Mouse (Mus musculus) liver, embryonic 14.5 days (tissue): Measurements from ENCODE around the gene D430041D05Rik. TPM values are rescaled to one million over a fixed set of nuclear protein-coding genes. Genes with fewer than 3 reads are reported as not detected.

ENCODE experiments used
- ATAC-seq: fragments of 200-750 bp; cut with Nextera tagmentation; 2 replicates; pipeline ENCODE4 v1.8.0; 2017; ENCODE audit warnings: moderate number of reproducible peaks, mild to moderate bottlenecking, moderate library complexity; ENCODE audit not compliant: insufficient read depth
- DNase-seq, 3 experiments: peaks; one replicate each; pipeline ENCODE4 v3.0.0-alpha.2; 2012 to 2013; ENCODE audit warnings: low read depth in 3 of 3, low spot score in 3 of 3
- H3K27ac ChIP-seq: fragments of 300-500 bp; sonication (generic); 2 replicates; pipeline ENCODE4 v1.5.1; 2014; ENCODE audit warnings: moderate library complexity, mild to moderate bottlenecking, control low read depth, inconsistent platforms
- H3K27me3 ChIP-seq: fragments of 300-500 bp; sonication (generic); 2 replicates; pipeline ENCODE4 v1.6.1; 2014; ENCODE audit warnings: mild to moderate bottlenecking, low read length, moderate library complexity; ENCODE audit not compliant: control insufficient read depth, insufficient read depth
- H3K36me3 ChIP-seq: fragments of 300-500 bp; sonication (generic); replicated peaks from 2 replicates; pipeline ENCODE4 v1.6.1; 2014; ENCODE audit warnings: low read depth; ENCODE audit not compliant: control insufficient read depth, insufficient read depth
- H3K4me1 ChIP-seq, 2 experiments: fragments of 200-500 bp in 1 of 2; fragments of 300-500 bp in 1 of 2; sonication (generic) in 1 of 2; replicated peaks; 2 replicates each; pipeline ENCODE4 v1.6.1; 2012 to 2014; ENCODE audit warnings: antibody characterized with exemption in 1 of 2, inconsistent platforms in 1 of 2, low read length in 1 of 2; ENCODE audit not compliant: control insufficient read depth in 2 of 2, insufficient read depth in 2 of 2
- H3K4me2 ChIP-seq: fragments of 300-500 bp; sonication (generic); 2 replicates; pipeline ENCODE4 v1.6.1; 2014; ENCODE audit warnings: low read depth, mild to moderate bottlenecking, control low read depth, moderate library complexity
- H3K4me3 ChIP-seq, 2 experiments: fragments of 200-500 bp in 1 of 2; fragments of 300-500 bp in 1 of 2; sonication (generic) in 1 of 2; 2 replicates each; pipeline ENCODE4 v1.5.1; 2012 to 2014; ENCODE audit warnings: low read depth in 2 of 2, low read length in 2 of 2, mild to moderate bottlenecking in 2 of 2, control low read depth in 1 of 2, inconsistent platforms in 1 of 2, moderate library complexity in 1 of 2; ENCODE audit not compliant: insufficient read depth in 1 of 2
- H3K9ac ChIP-seq: fragments of 300-500 bp; sonication (generic); replicated peaks from 2 replicates; pipeline ENCODE4 v1.6.1; 2014; ENCODE audit warnings: mild to moderate bottlenecking, control low read depth, moderate library complexity
- H3K9me3 ChIP-seq: fragments of 300-500 bp; sonication (generic); 2 replicates; pipeline ENCODE4 v1.6.1; 2016; ENCODE audit warnings: low read length, mixed read lengths; ENCODE audit not compliant: control insufficient read depth
- CTCF ChIP-seq: IDR thresholded peaks from 2 replicates; pipeline ENCODE4 v1.5.1; 2016; ENCODE audit warnings: antibody characterized with exemption, low read depth, control low read depth
- EP300 ChIP-seq: IDR thresholded peaks from 2 replicates; pipeline ENCODE4 v1.6.1; 2016; ENCODE audit warnings: antibody characterized with exemption, low read depth
- WGBS: fragments of 180-500 bp; shearing (Covaris S2); extraction: QIAGEN DNeasy Blood & Tissue Kit; methylation state at CpG from one replicate; pipeline ENCODE4 v1.1.7; 2014; ENCODE audit not compliant: insufficient replicate concordance; 5-methylcytosine and 5-hydroxymethylcytosine counted together
- polyA plus RNA-seq, 2 experiments: library from polyadenylated mRNA; depleted of rRNA in 1 of 2; stranded (reverse) in 1 of 2; unstranded in 1 of 2; fragments of >200 nt; fragmentation: Nextera tagmentation in 1 of 2; extraction: Ambion mirVana in 1 of 2; gene quantifications; 2 replicates each; pipeline versions ENCODE4 v1.2.1 to v1.2.3; 2012 to 2014

The D430041D05Rik gene
- polyA plus RNA-seq, 2 experiments = under 0.01 TPM; not detected in 1

GRCm38 (mm10) chr2:104242055-104242454 lies 168.8 kb downstream of the D430041D05Rik start:
- H3K9me3 ChIP-seq = no peaks in the 10 kb centered on the region
- TF ChIP-seq CTCF = no peak
- H3K27me3 ChIP-seq = no peaks in the 10 kb centered on the region
- H3K4me1 ChIP-seq = no peaks in the 10 kb centered on the region
- H3K9ac ChIP-seq = no peak overlapping the region
- H3K4me3 ChIP-seq = no peak overlapping the region
- H3K27ac ChIP-seq = no peak overlapping the region
- ATAC-seq (no peak), DNase-seq (no peak)
- H3K4me2 ChIP-seq = no peak overlapping the region
- H3K36me3 ChIP-seq = no peaks in the 10 kb centered on the region
- 71% methylated on average over 5 of the region's 5 CpGs for WGBS

GRCm38 (mm10) chr2:104237141-104237540 lies 173.7 kb downstream of the D430041D05Rik start:
- Histone ChIP-seq H3K4me2 (no peak overlapping the region), H3K36me3 (no peaks in the 10 kb centered on the region), H3K9ac (no peak overlapping the region), H3K27me3 (no peaks in the 10 kb centered on the region), H3K4me1 (no peaks in the 10 kb centered on the region), H3K4me3 (no peak overlapping the region), H3K9me3 (no peaks in the 10 kb centered on the region), H3K27ac (no peak overlapping the region)
- DNase-seq (no peak), ATAC-seq (no peak)
- 32% methylated on average over 4 of the region's 4 CpGs for WGBS
- TF ChIP-seq CTCF (no peak), EP300 (no peak)

- no peak for TF ChIP-seq EP300
- no peak for TF ChIP-seq CTCF
- ATAC-seq = no peak
- Histone ChIP-seq H3K4me3 (no peak overlapping the region), H3K4me1 (no peaks in the 10 kb centered on the region), H3K27ac (no peak overlapping the region), H3K9me3 (no peaks in the 10 kb centered on the region), H3K27me3 (no peaks in the 10 kb centered on the region), H3K36me3 (no peaks in the 10 kb centered on the region), H3K9ac (no peak overlapping the region), H3K4me2 (no peak overlapping the region)
- 44% methylated on average over 2 of the region's 2 CpGs for WGBS
- DNase-seq = no peak
These were observed 180.4 kb downstream of the D430041D05Rik start for GRCm38 (mm10) chr2:104230444-104230843.

GRCm38 (mm10) chr2:104226057-104226456 lies 184.8 kb downstream of the D430041D05Rik start:
- Histone ChIP-seq H3K4me2 (no peak overlapping the region), H3K4me3 (no peak overlapping the region), H3K36me3 (no peaks in the 10 kb centered on the region), H3K9me3 (no peaks in the 10 kb centered on the region), H3K27me3 (no peaks in the 10 kb centered on the region), H3K27ac (no peak overlapping the region), H3K9ac (no peak overlapping the region), H3K4me1 (no peaks in the 10 kb centered on the region)
- WGBS = 40% methylated on average over 4 of the region's 4 CpGs
- no peak for TF ChIP-seq CTCF
- TF ChIP-seq EP300 = no peak
- DNase-seq (no peak), ATAC-seq (no peak)

- H3K27ac ChIP-seq = no peak overlapping the region
- H3K27me3 ChIP-seq = no peaks in the 10 kb centered on the region
- H3K9me3 ChIP-seq = no peaks in the 10 kb centered on the region
- H3K9ac ChIP-seq = no peak overlapping the region
- H3K4me3 ChIP-seq = no peak overlapping the region
- TF ChIP-seq EP300 (no peak), CTCF (no peak)
- no peaks in the 10 kb centered on the region for H3K4me1 ChIP-seq
- WGBS = 68% methylated on average over 14 of the region's 14 CpGs
- H3K4me2 ChIP-seq = no peak overlapping the region
- H3K36me3 ChIP-seq = no peaks in the 10 kb centered on the region
- DNase-seq (no peak), ATAC-seq (no peak)
These were observed 191.0 kb downstream of the D430041D05Rik start for GRCm38 (mm10) chr2:104219733-104220391.
